Mouse (Mus musculus) embryonic facial prominence, embryonic 14.5 days (tissue): Measurements from ENCODE around the gene Itk. TPM values are rescaled to one million over a fixed set of nuclear protein-coding genes. Genes with fewer than 3 reads are reported as not detected.

Source experiments
- ATAC-seq: fragments of 200-750 bp; cut with Nextera tagmentation; 2 replicates; pipeline ENCODE4 v1.8.0; 2017; ENCODE audit warnings: low read depth, moderate number of reproducible peaks, moderate TSS enrichment
- DNase-seq: peaks from one replicate; pipeline ENCODE4 v3.0.0-alpha.2; 2015; ENCODE audit warnings: low spot score
- H3K27ac ChIP-seq: fragments of 300-500 bp; sonication (generic); replicated peaks from 2 replicates; pipeline ENCODE4 v1.5.1; 2014; ENCODE audit warnings: low read depth, mild to moderate bottlenecking, low read length, moderate library complexity
- H3K27me3 ChIP-seq: fragments of 300-500 bp; sonication (generic); replicated peaks from 2 replicates; pipeline ENCODE4 v1.6.1; 2014; ENCODE audit warnings: low read length; ENCODE audit not compliant: control insufficient read depth, insufficient read depth
- H3K36me3 ChIP-seq: fragments of 300-500 bp; sonication (generic); 2 replicates; pipeline ENCODE4 v1.6.1; 2014; ENCODE audit warnings: low read length, mixed read lengths; ENCODE audit not compliant: control insufficient read depth, insufficient read depth
- H3K4me1 ChIP-seq: fragments of 300-500 bp; sonication (generic); 2 replicates; pipeline ENCODE4 v1.6.1; 2014; ENCODE audit warnings: antibody characterized with exemption, low read length; ENCODE audit not compliant: control insufficient read depth, insufficient read depth
- H3K4me2 ChIP-seq: fragments of 300-500 bp; sonication (generic); 2 replicates; pipeline ENCODE4 v1.6.1; 2014; ENCODE audit warnings: low read depth, mild to moderate bottlenecking, low read length, moderate library complexity, mixed read lengths
- H3K4me3 ChIP-seq: fragments of 300-500 bp; sonication (generic); 2 replicates; pipeline ENCODE4 v1.5.1; 2014; ENCODE audit warnings: low read depth, mild to moderate bottlenecking, low read length
- H3K9ac ChIP-seq: fragments of 300-500 bp; sonication (generic); 2 replicates; pipeline ENCODE4 v1.6.1; 2014; ENCODE audit warnings: low read depth, mild to moderate bottlenecking, low read length, moderate library complexity, mixed read lengths
- H3K9me3 ChIP-seq: fragments of 300-500 bp; sonication (generic); 2 replicates; pipeline ENCODE4 v1.6.1; 2016; ENCODE audit warnings: low read length; ENCODE audit not compliant: control insufficient read depth
- WGBS: fragments of 180-500 bp; shearing (Covaris S2); extraction: QIAGEN DNeasy Blood & Tissue Kit; methylation state at CpG from one replicate; pipeline ENCODE4 v1.1.7; 2014; 5-methylcytosine and 5-hydroxymethylcytosine counted together
- polyA plus RNA-seq: library from polyadenylated mRNA; unstranded; fragments of >200 nt; fragmentation: Nextera tagmentation; extraction: Ambion mirVana; gene quantifications from 2 replicates; pipeline ENCODE4 v1.2.1, GENCODE M21; 2014

The Itk gene
- polyA plus RNA-seq, 1 experiment from 2014 or later = 0.26 TPM

GRCm38 (mm10) chr11:46418860-46419259 lies 29.5 kb upstream of the Itk start:
- H3K4me1 ChIP-seq = 0 out of 2 replicates have a peak, but pooled peaks cover 3% of the 10 kb centered on the region
- ATAC-seq (no peak), DNase-seq (peak; percentile 50)
- no peak overlapping the region for H3K9ac ChIP-seq
- H3K9me3 ChIP-seq = no peaks in the 10 kb centered on the region
- no peak overlapping the region for H3K4me2 ChIP-seq
- H3K27ac ChIP-seq = no peak overlapping the region
- 50% methylated on average over 5 of the region's 5 CpGs for WGBS
- no peak overlapping the region for H3K4me3 ChIP-seq
- no peaks in the 10 kb centered on the region for H3K27me3 ChIP-seq
- H3K36me3 ChIP-seq = no peaks in the 10 kb centered on the region

GRCm38 (mm10) chr11:46418438-46418837 lies 29.1 kb upstream of the Itk start:
- Histone ChIP-seq H3K9ac (no peak overlapping the region), H3K4me2 (no peak overlapping the region), H3K4me3 (no peak overlapping the region), H3K4me1 (0 out of 2 replicates have a peak, but pooled peaks cover 3% of the 10 kb centered on the region), H3K9me3 (no peaks in the 10 kb centered on the region), H3K27me3 (no peaks in the 10 kb centered on the region), H3K27ac (no peak overlapping the region), H3K36me3 (no peaks in the 10 kb centered on the region)
- peak; percentile 85 for DNase-seq
- peak; percentile 67; the same call in 1 of the 2 replicates for ATAC-seq
- 25% methylated on average over 1 of the region's 1 CpGs for WGBS

- no peaks in the 10 kb centered on the region for H3K9me3 ChIP-seq
- H3K4me1 ChIP-seq = no peaks in the 10 kb centered on the region
- WGBS = no CpG with 5 or more reads among the region's 2 CpGs
- H3K27me3 ChIP-seq = no peaks in the 10 kb centered on the region
- ATAC-seq (no peak), DNase-seq (no peak)
- H3K4me2 ChIP-seq = no peak overlapping the region
- H3K4me3 ChIP-seq = no peak overlapping the region
- no peaks in the 10 kb centered on the region for H3K36me3 ChIP-seq
- H3K27ac ChIP-seq = no peak overlapping the region
- no peak overlapping the region for H3K9ac ChIP-seq
These were observed 20.8 kb upstream of the Itk start for GRCm38 (mm10) chr11:46410018-46410563.

DNA sequence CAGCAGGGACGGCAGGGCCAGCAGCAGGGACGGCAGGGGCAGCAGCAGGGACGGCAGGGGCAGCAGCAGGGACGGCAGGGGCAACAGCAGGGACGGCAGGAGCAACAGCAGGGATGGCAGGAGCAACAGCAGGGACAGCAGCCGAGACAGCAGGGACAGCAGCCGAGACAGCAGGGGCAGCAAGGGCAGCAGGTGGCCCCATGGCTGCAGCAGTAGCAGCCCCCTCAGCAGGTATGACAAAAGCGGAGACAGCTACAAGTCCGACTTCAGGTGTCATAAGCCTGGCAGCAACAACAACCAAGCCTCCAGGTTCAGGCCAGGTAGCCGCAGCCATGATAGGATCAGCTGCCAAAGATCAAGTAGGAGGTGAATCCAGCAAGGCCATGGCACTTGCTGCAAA lies 17.4 kb upstream of the Itk start:
- H3K36me3 ChIP-seq = no peaks in the 10 kb centered on the region
- no peak overlapping the region for H3K4me3 ChIP-seq
- 46% methylated on average over 10 of the region's 10 CpGs for WGBS
- no peak overlapping the region for H3K4me2 ChIP-seq
- no peak for DNase-seq
- ATAC-seq = no peak
- H3K27ac ChIP-seq = no peak overlapping the region
- no peaks in the 10 kb centered on the region for H3K27me3 ChIP-seq
- no peaks in the 10 kb centered on the region for H3K9me3 ChIP-seq
- no peaks in the 10 kb centered on the region for H3K4me1 ChIP-seq
- H3K9ac ChIP-seq = peak overlapping the region; percentile 9; the same call in 1 of the 2 replicates

- Histone ChIP-seq H3K36me3 (no peaks in the 10 kb centered on the region), H3K4me3 (no peak overlapping the region), H3K27me3 (no peaks in the 10 kb centered on the region), H3K4me2 (no peak overlapping the region), H3K27ac (no peak overlapping the region), H3K4me1 (no peaks in the 10 kb centered on the region), H3K9ac (no peak overlapping the region), H3K9me3 (no peaks in the 10 kb centered on the region)
- ATAC-seq = no peak
- 73% methylated on average over 16 of the region's 16 CpGs for WGBS
- no peak for DNase-seq
These were observed 15.7 kb upstream of the Itk start for GRCm38 (mm10) chr11:46404986-46405385.

DNA sequence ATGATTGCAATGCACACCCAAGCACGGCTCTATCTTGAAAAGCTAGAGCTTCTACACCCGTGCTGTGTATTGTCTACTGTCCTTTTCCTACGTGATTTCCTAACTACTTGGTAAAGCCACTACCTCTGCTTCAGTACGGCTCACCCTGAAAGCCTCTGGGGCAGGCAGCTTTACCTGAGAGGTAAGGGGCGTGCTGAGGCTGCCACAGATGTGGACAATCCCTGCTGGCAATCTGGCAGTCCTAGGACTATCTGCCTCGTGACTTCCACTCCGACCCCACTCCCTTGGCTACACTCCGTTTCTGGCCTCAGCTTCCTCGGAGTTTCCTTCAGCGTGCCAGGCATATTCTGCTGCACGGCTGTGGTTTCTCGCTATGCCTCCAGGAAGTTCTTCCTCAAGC lies 12.2 kb upstream of the Itk start:
- Histone ChIP-seq H3K4me1 (no peaks in the 10 kb centered on the region), H3K4me3 (no peak overlapping the region), H3K9me3 (no peaks in the 10 kb centered on the region), H3K27me3 (no peaks in the 10 kb centered on the region), H3K36me3 (no peaks in the 10 kb centered on the region), H3K9ac (no peak overlapping the region), H3K27ac (no peak overlapping the region), H3K4me2 (no peak overlapping the region)
- 78% methylated on average over 12 of the region's 12 CpGs for WGBS
- DNase-seq (no peak), ATAC-seq (no peak)

GRCm38 (mm10) chr11:46398933-46399383 lies 9.6 kb upstream of the Itk start:
- Histone ChIP-seq H3K4me3 (no peak overlapping the region), H3K36me3 (no peaks in the 10 kb centered on the region), H3K4me2 (no peak overlapping the region), H3K27me3 (no peaks in the 10 kb centered on the region), H3K9ac (no peak overlapping the region), H3K27ac (no peak overlapping the region), H3K4me1 (no peaks in the 10 kb centered on the region), H3K9me3 (no peaks in the 10 kb centered on the region)
- DNase-seq (no peak), ATAC-seq (no peak)
- 71% methylated on average over 5 of the region's 5 CpGs for WGBS

GRCm38 (mm10) chr11:46398473-46398872 lies 9.2 kb upstream of the Itk start:
- no peaks in the 10 kb centered on the region for H3K36me3 ChIP-seq
- no peak for DNase-seq
- ATAC-seq = no peak
- H3K4me1 ChIP-seq = no peaks in the 10 kb centered on the region
- H3K4me3 ChIP-seq = no peak overlapping the region
- no peak overlapping the region for H3K4me2 ChIP-seq
- no peaks in the 10 kb centered on the region for H3K27me3 ChIP-seq
- 85% methylated on average over 4 of the region's 4 CpGs for WGBS
- H3K9me3 ChIP-seq = no peaks in the 10 kb centered on the region
- no peak overlapping the region for H3K9ac ChIP-seq
- no peak overlapping the region for H3K27ac ChIP-seq

DNA sequence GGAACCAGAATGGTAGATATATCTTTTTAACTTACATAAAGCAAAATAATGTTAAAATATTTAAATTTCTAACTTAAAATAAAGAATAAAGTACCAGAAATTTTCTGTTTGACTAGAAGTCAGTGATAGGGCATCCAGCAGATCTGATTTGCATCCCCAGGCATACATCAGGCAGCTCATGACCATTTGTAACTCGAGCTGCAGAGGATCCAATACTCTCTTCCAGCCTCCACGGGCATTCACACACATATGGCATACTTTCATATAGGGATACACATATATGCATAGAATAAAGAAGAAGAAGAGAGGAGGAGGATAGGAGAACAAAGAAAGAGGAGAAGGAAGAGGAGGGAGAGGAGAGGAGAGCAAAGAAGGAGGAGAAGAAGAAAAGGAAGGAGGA lies 8.6 kb upstream of the Itk start:
- H3K36me3 ChIP-seq = no peaks in the 10 kb centered on the region
- H3K4me3 ChIP-seq = no peak overlapping the region
- no peak overlapping the region for H3K9ac ChIP-seq
- ATAC-seq (no peak), DNase-seq (no peak)
- H3K4me2 ChIP-seq = no peak overlapping the region
- no peaks in the 10 kb centered on the region for H3K27me3 ChIP-seq
- H3K4me1 ChIP-seq = no peaks in the 10 kb centered on the region
- no peak overlapping the region for H3K27ac ChIP-seq
- H3K9me3 ChIP-seq = no peaks in the 10 kb centered on the region
- WGBS = 29% methylated on average over 2 of the region's 2 CpGs
